Mouse (Mus musculus) mature B cell (primary cell): ENCODE data around the gene Mmp27.

Source experiments
- in situ Hi-C: fragments of 300-500 bp; cut with MboI; formaldehyde crosslinking; loops from 2 replicates; pipeline ENCODE4 v1.14.3; 2019

Gene Mmp27

GRCm38 (mm10) chr9:7602982-7603742, 32.0 kb downstream of the Mmp27 start:
- in situ Hi-C loops, result loop anchor here (10.0 kb wide), 1 partner anchor 292 kb away; no protein-coding TSS in a partner anchor

- in situ Hi-C loops, result loop anchor here (10.0 kb wide), 1 partner anchor 291 kb away; no protein-coding TSS in a partner anchor
Observed at GRCm38 (mm10) chr9:7604005-7604404, 32.8 kb downstream of the Mmp27 start.

- in situ Hi-C loops, result loop anchor here (10.0 kb wide), 1 partner anchor 289 kb away; no protein-coding TSS in a partner anchor
Observed at GRCm38 (mm10) chr9:7605638-7606037, 34.4 kb downstream of the Mmp27 start.

GRCm38 (mm10) chr9:7622582-7622981, 51.4 kb downstream of the Mmp27 start:
- in situ Hi-C loops, result no loop called here

GRCm38 (mm10) chr9:7627931-7628330, 56.7 kb downstream of the Mmp27 start, which contains the start of gene Mmp20:
Gene Mmp20 (plus strand): TSS chr9:7628231.
- in situ Hi-C loops, result no loop called here
